Comparison of ENCODE assay signal across 18 mouse cellular contexts in the genomic region with DNA sequence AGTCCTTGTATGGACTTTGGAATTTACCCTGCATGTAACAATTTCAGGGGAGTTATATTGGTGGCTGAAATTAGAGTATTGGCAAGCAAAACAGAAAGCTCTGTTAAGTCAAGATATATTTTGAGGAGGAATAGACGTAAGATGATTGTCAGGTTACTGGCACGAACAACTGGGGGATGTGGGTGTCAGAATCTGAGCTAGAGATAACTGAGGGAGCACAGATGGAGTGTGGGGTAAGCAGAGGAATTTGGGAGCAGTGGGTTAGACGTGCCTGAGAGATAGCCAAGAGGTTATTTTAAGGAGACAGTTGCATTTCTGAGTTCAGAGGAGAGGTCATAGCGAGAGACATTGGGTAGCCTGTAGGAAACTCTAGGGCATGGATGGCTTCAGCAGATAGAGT.
"Had no signal": no experiment of that assay in that cellular context is flagged by ENCODE, and none has a peak within 500 bp of the region (broad histone marks: within the 10 kb centered on the region; RNA-seq: fewer than 3 reads in every experiment).

No protein-coding gene starts in this region.

- DNase-seq: kidney, adult 2 months; kidney, postnatal 25 days; left cerebral cortex, postnatal 4 days; liver, postnatal 0 days; lung, embryonic 14.5 days; right cerebral cortex, postnatal 14 days; spleen, adult 18-20 months; thymus, adult 2 months; thymus, postnatal 14 days; thymus, postnatal 4 days had no signal

- H3K4me3 ChIP-seq: limb, embryonic 12.5 days; limb, embryonic 15.5 days; midbrain, embryonic 12.5 days; midbrain, embryonic 15.5 days; neural tube, embryonic 13.5 days had no signal

- H3K27ac ChIP-seq: kidney, postnatal 0 days; limb, embryonic 12.5 days; limb, embryonic 15.5 days; liver, embryonic 14.5 days; macrophage; midbrain, embryonic 12.5 days; midbrain, embryonic 15.5 days; neural tube, embryonic 13.5 days had no signal
